Mouse (Mus musculus) midbrain, embryonic 16.5 days (tissue): ENCODE measurements around the gene Taf15. TPM values are rescaled to one million over a fixed set of nuclear protein-coding genes. Genes with fewer than 3 reads are reported as not detected.

ENCODE experiments used
- ATAC-seq: fragments of 200-750 bp; cut with Nextera tagmentation; 2 replicates; pipeline ENCODE4 v1.8.0; 2017; ENCODE audit warnings: moderate TSS enrichment
- H3K27ac ChIP-seq: fragments of 300-500 bp; sonication (generic); 2 replicates; pipeline ENCODE4 v1.5.1; 2014; ENCODE audit warnings: mild to moderate bottlenecking, low read length, mixed read lengths
- H3K27me3 ChIP-seq: fragments of 300-500 bp; sonication (generic); 2 replicates; pipeline ENCODE4 v1.6.1; 2014; ENCODE audit warnings: low read depth, low read length, mixed read lengths; ENCODE audit not compliant: control insufficient read depth, insufficient read depth
- H3K36me3 ChIP-seq: fragments of 300-500 bp; sonication (generic); 2 replicates; pipeline ENCODE4 v1.6.1; 2014; ENCODE audit warnings: mild to moderate bottlenecking, low read length, moderate library complexity, mixed read lengths; ENCODE audit not compliant: control insufficient read depth, insufficient read depth
- H3K4me1 ChIP-seq: fragments of 300-500 bp; sonication (generic); 2 replicates; pipeline ENCODE4 v1.6.1; 2014; ENCODE audit warnings: mild to moderate bottlenecking, low read length, mixed read lengths; ENCODE audit not compliant: control insufficient read depth, insufficient read depth
- H3K4me2 ChIP-seq: fragments of 300-500 bp; sonication (generic); 2 replicates; pipeline ENCODE4 v1.6.1; 2014; ENCODE audit warnings: mild to moderate bottlenecking, low read length, mixed read lengths
- H3K4me3 ChIP-seq: fragments of 300-500 bp; sonication (generic); 2 replicates; pipeline ENCODE4 v1.5.1; 2014; ENCODE audit warnings: low read depth, mild to moderate bottlenecking, low read length, moderate library complexity, mixed read lengths
- H3K9ac ChIP-seq: fragments of 300-500 bp; sonication (generic); 2 replicates; pipeline ENCODE4 v1.6.1; 2014; ENCODE audit warnings: low read depth, low read length, mixed read lengths
- H3K9me3 ChIP-seq: fragments of 300-500 bp; sonication (generic); replicated peaks from 2 replicates; pipeline ENCODE4 v1.6.1; 2014; ENCODE audit warnings: mild to moderate bottlenecking, low read length, mixed read lengths; ENCODE audit not compliant: control insufficient read depth, poor library complexity, severe bottlenecking
- WGBS: fragments of 180-500 bp; shearing (Covaris S2); extraction: QIAGEN DNeasy Blood & Tissue Kit; methylation state at CpG from one replicate; pipeline ENCODE4 v1.1.7; 2014; 5-methylcytosine and 5-hydroxymethylcytosine counted together
- polyA plus RNA-seq: library from polyadenylated mRNA; unstranded; fragments of >200 nt; fragmentation: Nextera tagmentation; extraction: Ambion mirVana; gene quantifications from 2 replicates; pipeline ENCODE4 v1.2.1, GENCODE M21; 2015

The Taf15 gene
- 10.9 and 13.0 TPM in 2 replicates for polyA plus RNA-seq

- H3K4me2 ChIP-seq = peak within 1 kb of the TSS; percentile 71
- ATAC-seq = peak; percentile 99
- H3K9me3 ChIP-seq = no peaks in the 10 kb centered on the region
- H3K27ac ChIP-seq = peak within 1 kb of the TSS; percentile 99
- H3K36me3 ChIP-seq = 0 out of 2 replicates have a peak, but pooled peaks cover under 1% of the 10 kb centered on the region
- no peaks in the 10 kb centered on the region for H3K27me3 ChIP-seq
- under 1% methylated on average over 65 of the region's 66 CpGs for WGBS
- peak within 1 kb of the TSS; percentile 90 for H3K9ac ChIP-seq
- peaks cover 24% of the 10 kb centered on the region for H3K4me1 ChIP-seq
- H3K4me3 ChIP-seq = peak within 1 kb of the TSS; percentile 95
Observed at GRCm38 (mm10) chr11:83472324-83473234, at the start of gene Taf15. Taf15 (plus strand) TSS chr11:83473086.

GRCm38 (mm10) chr11:83424681-83425080 is 48.2 kb upstream of the Taf15 start:
- no peaks in the 10 kb centered on the region for H3K36me3 ChIP-seq
- H3K4me3 ChIP-seq = no peak overlapping the region
- no peak overlapping the region for H3K4me2 ChIP-seq
- H3K4me1 ChIP-seq = no peaks in the 10 kb centered on the region
- 10% methylated on average over 8 of the region's 8 CpGs for WGBS
- no peak overlapping the region for H3K9ac ChIP-seq
- ATAC-seq = 0 out of 2 replicates have a peak, but pooled peaks have one; percentile 42
- no peaks in the 10 kb centered on the region for H3K9me3 ChIP-seq
- H3K27me3 ChIP-seq = peaks cover 15% of the 10 kb centered on the region
- H3K27ac ChIP-seq = no peak overlapping the region

DNA sequence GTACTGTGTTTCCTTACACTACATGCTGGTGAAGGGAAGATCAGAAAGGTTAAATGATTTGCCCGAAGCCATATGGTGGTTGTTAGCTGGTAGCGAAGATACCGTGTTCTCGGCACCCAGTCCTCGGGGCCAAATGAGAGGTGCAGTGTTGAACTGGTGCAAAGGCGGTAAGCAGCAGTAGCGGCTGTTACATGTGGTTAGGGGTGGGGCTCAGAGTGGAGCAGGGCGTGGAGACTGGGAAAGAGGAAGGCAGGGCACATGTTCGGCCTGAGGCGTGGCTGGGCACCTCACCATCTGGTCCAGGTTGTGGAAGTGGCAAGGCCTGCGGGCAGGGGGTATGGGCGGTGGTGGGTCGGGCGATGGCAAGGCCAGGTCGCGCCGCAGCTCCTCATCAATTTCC is 45.9 kb upstream of the Taf15 start:
- H3K9me3 ChIP-seq = no peaks in the 10 kb centered on the region
- ATAC-seq = no peak
- H3K4me2 ChIP-seq = no peak overlapping the region
- H3K27me3 ChIP-seq = peaks cover 6% of the 10 kb centered on the region; the same call in 1 of the 2 replicates
- H3K4me1 ChIP-seq = no peaks in the 10 kb centered on the region
- WGBS = 43% methylated on average over 17 of the region's 17 CpGs
- H3K27ac ChIP-seq = no peak overlapping the region
- H3K36me3 ChIP-seq = no peaks in the 10 kb centered on the region
- H3K4me3 ChIP-seq = no peak overlapping the region
- H3K9ac ChIP-seq = no peak overlapping the region

DNA sequence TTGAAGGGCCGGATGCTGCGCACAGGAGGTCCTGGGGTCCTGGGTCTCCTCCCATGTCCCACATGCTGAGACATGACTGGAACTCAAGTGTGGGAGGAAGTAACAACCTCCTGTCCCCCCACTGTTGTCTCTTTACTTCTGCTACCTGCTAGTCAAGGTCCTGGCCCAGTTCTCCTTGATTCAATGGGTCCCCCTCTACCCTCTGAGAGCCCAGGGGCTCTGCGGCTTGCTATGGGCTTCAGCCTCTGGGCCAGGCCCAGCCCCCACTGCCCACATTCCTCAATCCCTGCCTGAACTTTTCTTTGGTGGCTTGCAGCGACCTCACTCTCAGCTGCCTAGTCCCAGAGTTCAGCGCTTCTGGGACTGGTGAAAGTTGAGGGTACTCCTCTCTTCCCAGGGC is 43.5 kb upstream of the Taf15 start, which contains the start of gene Gas2l2:
Gene Gas2l2 (minus strand): TSS at position 101 of the 400 bp plus-strand sequence.
- Histone ChIP-seq H3K27ac (no peak within 1 kb of the TSS), H3K9me3 (no peaks in the 10 kb centered on the region), H3K4me1 (no peaks in the 10 kb centered on the region), H3K4me2 (no peak within 1 kb of the TSS), H3K36me3 (no peaks in the 10 kb centered on the region), H3K27me3 (peaks cover 6% of the 10 kb centered on the region; the same call in 1 of the 2 replicates), H3K4me3 (no peak within 1 kb of the TSS), H3K9ac (no peak within 1 kb of the TSS)
- ATAC-seq = no peak
- 60% methylated on average over 5 of the region's 5 CpGs for WGBS

DNA sequence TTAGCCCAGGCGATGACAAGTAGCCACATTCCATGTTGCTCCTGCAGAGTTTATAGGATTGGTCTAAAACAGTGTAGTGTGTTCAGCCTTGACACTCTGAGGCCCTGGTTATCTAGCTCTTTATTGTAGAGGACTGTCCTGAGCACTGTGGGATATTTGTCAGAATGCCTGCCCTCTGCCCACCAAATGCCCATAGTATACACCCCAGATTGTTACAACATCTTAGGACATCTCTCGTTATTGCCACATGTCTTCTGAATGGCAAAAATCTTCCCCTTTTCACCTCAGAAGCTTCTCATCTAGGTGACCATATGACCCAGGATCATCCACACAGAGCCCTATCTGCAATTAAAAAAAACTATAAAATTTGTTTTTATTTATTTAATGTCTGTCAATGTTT is 40.4 kb upstream of the Taf15 start:
- Histone ChIP-seq H3K4me1 (no peaks in the 10 kb centered on the region), H3K4me2 (no peak overlapping the region), H3K27ac (no peak overlapping the region), H3K9ac (no peak overlapping the region), H3K9me3 (no peaks in the 10 kb centered on the region), H3K4me3 (no peak overlapping the region), H3K27me3 (peaks cover 5% of the 10 kb centered on the region; the same call in 1 of the 2 replicates), H3K36me3 (no peaks in the 10 kb centered on the region)
- no peak for ATAC-seq
- 79% methylated on average over 2 of the region's 2 CpGs for WGBS

- H3K4me2 ChIP-seq = no peak within 1 kb of the TSS
- H3K9me3 ChIP-seq = no peaks in the 10 kb centered on the region
- no peak within 1 kb of the TSS for H3K9ac ChIP-seq
- no peak within 1 kb of the TSS for H3K4me3 ChIP-seq
- ATAC-seq = no peak
- H3K4me1 ChIP-seq = no peaks in the 10 kb centered on the region
- H3K27ac ChIP-seq = no peak within 1 kb of the TSS
- no peaks in the 10 kb centered on the region for H3K36me3 ChIP-seq
- WGBS = 84% methylated on average over 1 of the region's 1 CpGs
- peaks cover 13% of the 10 kb centered on the region for H3K27me3 ChIP-seq
Observed at GRCm38 (mm10) chr11:83437377-83437776, 35.5 kb upstream of the Taf15 start, which contains the start of gene 1700020L24Rik. 1700020L24Rik (plus strand) TSS chr11:83437677.

DNA sequence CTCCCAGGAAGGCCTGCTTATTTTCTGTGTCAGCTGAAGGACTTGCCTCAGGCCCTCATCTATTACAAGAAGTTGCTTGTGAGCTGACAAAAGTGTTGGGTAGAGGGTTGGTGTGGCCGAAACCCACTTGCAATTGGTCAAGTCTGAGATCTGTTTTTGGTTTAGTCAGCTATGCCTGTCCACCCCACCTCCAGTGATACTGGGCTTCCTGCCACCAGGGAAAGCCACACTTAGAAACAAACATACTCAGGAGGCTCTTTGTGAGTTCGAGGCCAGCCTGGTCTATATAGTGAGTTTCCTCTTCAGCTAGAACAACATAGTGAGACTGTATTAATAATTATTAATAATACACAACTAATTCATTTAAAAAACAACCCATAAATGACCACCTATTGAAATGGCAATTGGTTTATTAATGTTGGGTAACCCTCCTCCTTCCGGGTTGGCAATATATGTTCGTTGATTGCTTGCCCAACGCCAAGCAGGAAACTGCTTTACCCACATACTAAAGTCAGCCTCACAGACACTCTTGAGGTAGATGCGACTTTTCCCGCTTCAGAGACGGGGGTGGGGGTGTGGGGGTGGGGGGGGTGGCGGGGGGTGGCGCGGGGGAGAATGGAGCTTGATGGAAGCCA is 33.3 kb upstream of the Taf15 start:
- Histone ChIP-seq H3K36me3 (no peaks in the 10 kb centered on the region), H3K9ac (peak overlapping the region; percentile 70; the same call in 1 of the 2 replicates), H3K4me3 (peak overlapping the region; percentile 65), H3K4me2 (peak overlapping the region; percentile 87), H3K27me3 (peaks cover 32% of the 10 kb centered on the region), H3K27ac (no peak overlapping the region), H3K4me1 (peaks cover 6% of the 10 kb centered on the region; the same call in 1 of the 2 replicates), H3K9me3 (no peaks in the 10 kb centered on the region)
- WGBS = 34% methylated on average over 11 of the region's 11 CpGs
- ATAC-seq = no peak

- Histone ChIP-seq H3K36me3 (no peaks in the 10 kb centered on the region), H3K4me3 (peak overlapping the region; percentile 65), H3K27ac (0 out of 2 replicates have a peak overlapping the region, but pooled peaks have one; percentile 42), H3K9me3 (no peaks in the 10 kb centered on the region), H3K9ac (peak overlapping the region; percentile 70), H3K4me2 (peak overlapping the region; percentile 87), H3K27me3 (peaks cover 40% of the 10 kb centered on the region), H3K4me1 (peaks cover 10% of the 10 kb centered on the region; the same call in 1 of the 2 replicates)
- ATAC-seq = peak; percentile 94
- WGBS = under 1% methylated on average over 63 of the region's 75 CpGs
Observed at GRCm38 (mm10) chr11:83440081-83441064, 32.5 kb upstream of the Taf15 start.
